Mouse (Mus musculus): ENCODE results near the gene Rbm34. TPM values are rescaled to one million over a fixed set of nuclear protein-coding genes. Genes with fewer than 3 reads are reported as not detected.

Gene Rbm34
- total and polyA plus RNA-seq, 3 experiments, result 24.8 to 42.7 (median 42.3) TPM

GRCm38 (mm10) chr8:126986495-126986894, 15.6 kb upstream of the Rbm34 start (continued):
- TF ChIP-seq ZC3H11A (IDR thresholded peaks at IDR 0.05; ENCODE audit: low read depth, low read length) (peak; percentile 89), IRF4 (IDR thresholded peaks at IDR 0.05; ENCODE audit: low read depth, low read length) (peak; percentile 66; the same call in 1 of the 2 replicates), NRF1 (IDR thresholded peaks at IDR 0.05; ENCODE audit: low read depth, low read length) (no peak), CHD1 (IDR thresholded peaks at IDR 0.05; ENCODE audit: low read depth, low read length) (no peak), MAZ (IDR thresholded peaks at IDR 0.05; ENCODE audit: low read depth, low read length) (no peak), RAD21 (IDR thresholded peaks at IDR 0.05; ENCODE audit: low read depth, low read length) (no peak; the same call in none of the 2 replicates), USF2 (conservative IDR thresholded peaks at IDR 0.05; ENCODE audit: low read depth, low read length) (no peak), PAX5 (IDR thresholded peaks at IDR 0.05; ENCODE audit: low read length) (no peak), POLR2AphosphoS2 (IDR thresholded peaks at IDR 0.05; ENCODE audit: low read depth, low read length) (no peak), UBTF (IDR thresholded peaks at IDR 0.05; ENCODE audit: low read depth, low read length) (no peak), MEF2A (IDR thresholded peaks at IDR 0.05; ENCODE audit: borderline replicate concordance, low read depth, low read length) (0 out of 2 replicates have a peak, but pooled peaks have one; percentile 14)

GRCm38 (mm10) chr8:126980046-126980445, 9.2 kb upstream of the Rbm34 start:
- H3K4me2 ChIP-seq (ENCODE audit: insufficient read depth, low read depth, poor library complexity, severe bottlenecking), result peak overlapping the region; percentile 12; the same call in 1 of the 2 replicates
- H3K27me3 ChIP-seq (replicated peaks), result no peaks in the 10 kb centered on the region
- no peaks in the 10 kb centered on the region for H3K9me3 ChIP-seq (replicated peaks; ENCODE audit: low read length)
- dilution Hi-C loops (cut with MboI; ENCODE audit: extremely low pct_ligation_motif_present, extremely low pct_unique_long_range_greater_than_20kb, low sequenced_read_pairs), result no loop called here
- H3K79me2 ChIP-seq (replicated peaks; ENCODE audit: control insufficient read depth, extremely low read depth, insufficient read depth, poor library complexity, severe bottlenecking), result no peaks in the 10 kb centered on the region
- H3K4me1 ChIP-seq (ENCODE audit: control insufficient read depth in 1 of 2, insufficient read depth in 2 of 2), result peaks cover 0 to 20% of the 10 kb centered on the region in 2 experiments; a peak in 2 of 4 replicates
- H3K4me3 ChIP-seq (replicated peaks in 1 of 3; ENCODE audit: low read depth in 2 of 3, low read length in 2 of 3, poor library complexity in 1 of 3), result no peak overlapping the region
- no peaks in the 10 kb centered on the region for H3K36me3 ChIP-seq (replicated peaks in 1 of 2; ENCODE audit: control insufficient read depth in 1 of 2, insufficient read depth in 1 of 2, low read length in 1 of 2)
- TF ChIP-seq ZKSCAN1 (IDR thresholded peaks at IDR 0.05; ENCODE audit: borderline replicate concordance, low read depth, low read length) (no peak), GABPA (IDR thresholded peaks at IDR 0.05; ENCODE audit: insufficient replicate concordance, low read depth, low read length) (no peak), MAFK (IDR thresholded peaks at IDR 0.05; ENCODE audit: insufficient replicate concordance, low read length) (no peak), ZMIZ1 (IDR thresholded peaks at IDR 0.05; ENCODE audit: low read depth, low read length) (no peak), ZNF384 (IDR thresholded peaks at IDR 0.05; ENCODE audit: low read depth, low read length) (no peak), PAX5 (IDR thresholded peaks at IDR 0.05; ENCODE audit: low read length) (no peak), JUN (IDR thresholded peaks at IDR 0.05; ENCODE audit: insufficient read depth, low read depth, low read length) (no peak), ETS1 (conservative IDR thresholded peaks at IDR 0.05; ENCODE audit: low read depth, low read length) (no peak), SIN3A (IDR thresholded peaks at IDR 0.05; ENCODE audit: low read length) (no peak), ELF1 (IDR thresholded peaks at IDR 0.05; ENCODE audit: low read depth, low read length) (no peak), SMC3 (IDR thresholded peaks at IDR 0.05; ENCODE audit: low read depth, low read length) (no peak), MXI1 (IDR thresholded peaks at IDR 0.05; ENCODE audit: low read depth, low read length) (no peak), KAT2A (IDR thresholded peaks at IDR 0.05; ENCODE audit: insufficient replicate concordance, low read length) (no peak), JUND (conservative IDR thresholded peaks at IDR 0.05; ENCODE audit: low read depth, low read length) (no peak), BHLHE40 (IDR thresholded peaks at IDR 0.05; ENCODE audit: low read depth, low read length) (no peak), RAD21 (IDR thresholded peaks at IDR 0.05; ENCODE audit: low read depth, low read length) (no peak), CTCF (conservative IDR thresholded peaks at IDR 0.05 in 1 of 2, IDR thresholded peaks at IDR 0.05 in 1 of 2; ENCODE audit: low read depth in 2 of 2, low read length in 2 of 2) (no peak), TCF12 (IDR thresholded peaks at IDR 0.05; ENCODE audit: low read depth, low read length) (no peak), NELFE (IDR thresholded peaks at IDR 0.05; ENCODE audit: low read depth, low read length) (no peak)
- no peak overlapping the region for H3K27ac ChIP-seq (ENCODE audit: insufficient read depth, low read depth)
- no peak overlapping the region for H3K9ac ChIP-seq (ENCODE audit: insufficient read depth, low read depth)
- DNase-seq (ENCODE audit: extremely low read depth), result no peak
- in situ Hi-C loops (cut with MboI; ENCODE audit: low pct_ligation_motif_present, low pct_unique_long_range_greater_than_20kb, low sequenced_read_pairs), result loop anchor here (25.0 kb wide), 1 partner anchor 718 kb away; no protein-coding TSS in a partner anchor

Data from CH12.LX (cell line).